Mouse (Mus musculus) lung, adult 18-20 months (tissue): ENCODE results near the gene Ift122.

Source experiments
- DNase-seq, 2 experiments: peaks; one replicate each; pipeline ENCODE4 v3.0.0; 2022; ENCODE audit warnings: mixed read lengths in 2 of 2

Gene Ift122

GRCm38 (mm10) chr6:115891497-115892061 is 38.3 kb downstream of the Ift122 start:
- no peak for DNase-seq

- no peak for DNase-seq
Observed at GRCm38 (mm10) chr6:115892363-115892762, 39.1 kb downstream of the Ift122 start.

- no peak for DNase-seq
Observed at GRCm38 (mm10) chr6:115896346-115896745, 43.1 kb downstream of the Ift122 start.

- peak; percentile 50 to 58 for DNase-seq
Observed at GRCm38 (mm10) chr6:115897117-115897516, 43.8 kb downstream of the Ift122 start.

GRCm38 (mm10) chr6:115897926-115898520 is 44.8 kb downstream of the Ift122 start:
- DNase-seq: no peak

- DNase-seq: peak; percentile 80 to 85
Observed at GRCm38 (mm10) chr6:115901062-115901461, 47.8 kb downstream of the Ift122 start.

- DNase-seq: peak; percentile 42
Observed at GRCm38 (mm10) chr6:115901489-115901931, 48.2 kb downstream of the Ift122 start.

GRCm38 (mm10) chr6:115902545-115902944 is 49.3 kb downstream of the Ift122 start:
- no peak for DNase-seq

- no peak for DNase-seq
Observed at GRCm38 (mm10) chr6:115905568-115905967, 52.3 kb downstream of the Ift122 start.

GRCm38 (mm10) chr6:115906455-115906854 is 53.2 kb downstream of the Ift122 start:
- no peak for DNase-seq

GRCm38 (mm10) chr6:115906871-115907270 is 53.6 kb downstream of the Ift122 start:
- no peak for DNase-seq

- no peak for DNase-seq
Observed at GRCm38 (mm10) chr6:115908421-115908982, 55.2 kb downstream of the Ift122 start.

- no peak for DNase-seq
Observed at GRCm38 (mm10) chr6:115909052-115909451, 55.8 kb downstream of the Ift122 start.

- DNase-seq: peak; percentile 85 to 89
Observed at GRCm38 (mm10) chr6:115909940-115910339, 56.7 kb downstream of the Ift122 start.

- no peak for DNase-seq
Observed at GRCm38 (mm10) chr6:115911763-115912162, 58.5 kb downstream of the Ift122 start.

GRCm38 (mm10) chr6:115913482-115913881 is 60.2 kb downstream of the Ift122 start:
- no peak for DNase-seq

- no peak for DNase-seq
Observed at GRCm38 (mm10) chr6:115914511-115915202, 61.4 kb downstream of the Ift122 start.

GRCm38 (mm10) chr6:115915601-115916445 is 62.6 kb downstream of the Ift122 start:
- DNase-seq: no peak

GRCm38 (mm10) chr6:115916611-115917010 is 63.3 kb downstream of the Ift122 start:
- no peak for DNase-seq

- no peak for DNase-seq
Observed at GRCm38 (mm10) chr6:115918615-115919014, 65.3 kb downstream of the Ift122 start.

- DNase-seq: no peak
Observed at GRCm38 (mm10) chr6:115919876-115920275, 66.6 kb downstream of the Ift122 start.

- peak; percentile 34 to 52 for DNase-seq
Observed at GRCm38 (mm10) chr6:115924829-115925228, 71.6 kb downstream of the Ift122 start.

GRCm38 (mm10) chr6:115926416-115926815 is 73.1 kb downstream of the Ift122 start:
- no peak for DNase-seq
